Mouse (Mus musculus) liver, embryonic 16.5 days (tissue): Measurements from ENCODE around the gene Tsr3. TPM values are rescaled to one million over a fixed set of nuclear protein-coding genes. Genes with fewer than 3 reads are reported as not detected.
"Not testable (repeated sequence)": the region's sequence is repeated elsewhere in the genome, so short reads cannot be mapped to it uniquely, and the experiment has no call there.

Experiments used
- ATAC-seq: fragments of 200-750 bp; cut with Nextera tagmentation; 2 replicates; pipeline ENCODE4 v1.8.0; 2017; ENCODE audit warnings: low read depth, mild to moderate bottlenecking, moderate number of reproducible peaks, moderate library complexity
- H3K27ac ChIP-seq: fragments of 300-500 bp; sonication (generic); 2 replicates; pipeline ENCODE4 v1.5.1; 2014; ENCODE audit warnings: mild to moderate bottlenecking, low read length
- H3K27me3 ChIP-seq: fragments of 300-500 bp; sonication (generic); 2 replicates; pipeline ENCODE4 v1.6.1; 2014; ENCODE audit warnings: low read depth, low read length, mixed read lengths; ENCODE audit not compliant: control insufficient read depth, insufficient read depth
- H3K36me3 ChIP-seq: fragments of 300-500 bp; sonication (generic); 2 replicates; pipeline ENCODE4 v1.6.1; 2014; ENCODE audit warnings: mild to moderate bottlenecking; ENCODE audit not compliant: control insufficient read depth, insufficient read depth
- H3K4me1 ChIP-seq: fragments of 300-500 bp; sonication (generic); 2 replicates; pipeline ENCODE4 v1.6.1; 2014; ENCODE audit warnings: low read depth, low read length, mixed read lengths; ENCODE audit not compliant: control insufficient read depth
- H3K4me2 ChIP-seq: fragments of 300-500 bp; sonication (generic); 2 replicates; pipeline ENCODE4 v1.6.1; 2014; ENCODE audit warnings: low read depth, low read length, mixed read lengths
- H3K4me3 ChIP-seq: fragments of 300-500 bp; sonication (generic); 2 replicates; pipeline ENCODE4 v1.5.1; 2014; ENCODE audit warnings: low read depth, mild to moderate bottlenecking, low read length
- H3K9ac ChIP-seq: fragments of 300-500 bp; sonication (generic); 2 replicates; pipeline ENCODE4 v1.6.1; 2014; ENCODE audit warnings: low read depth, low read length
- H3K9me3 ChIP-seq: fragments of 300-500 bp; sonication (generic); replicated peaks from 2 replicates; pipeline ENCODE4 v1.6.1; 2016; ENCODE audit warnings: low read length; ENCODE audit not compliant: control insufficient read depth
- WGBS: fragments of 180-500 bp; shearing (Covaris S2); extraction: QIAGEN DNeasy Blood & Tissue Kit; methylation state at CpG from one replicate; pipeline ENCODE4 v1.1.7; 2014; ENCODE audit not compliant: insufficient replicate concordance; 5-methylcytosine and 5-hydroxymethylcytosine counted together
- polyA plus RNA-seq: library from polyadenylated mRNA; unstranded; fragments of >200 nt; fragmentation: Nextera tagmentation; extraction: Ambion mirVana; gene quantifications from 2 replicates; pipeline ENCODE4 v1.2.1, GENCODE M21; 2015

The Tsr3 gene
- polyA plus RNA-seq, 1 experiment from 2014 or later = 14.7 TPM

- Histone ChIP-seq H3K4me1 (peaks cover 25% of the 10 kb centered on the region), H3K4me2 (no peak overlapping the region), H3K27ac (no peak overlapping the region), H3K9me3 (no peaks in the 10 kb centered on the region), H3K4me3 (no peak overlapping the region), H3K36me3 (peaks cover 32% of the 10 kb centered on the region), H3K27me3 (no peaks in the 10 kb centered on the region), H3K9ac (no peak overlapping the region)
- ATAC-seq = no peak
- 85% methylated on average over 3 of the region's 3 CpGs for WGBS
These were observed 9.3 kb upstream of the Tsr3 start for GRCm38 (mm10) chr17:25230700-25231099.

- not testable (repeated sequence) for H3K4me2 ChIP-seq, H3K9ac ChIP-seq, ATAC-seq, H3K9me3 ChIP-seq, H3K27ac ChIP-seq, H3K4me3 ChIP-seq, H3K27me3 ChIP-seq
- H3K36me3 ChIP-seq = peaks cover 34% of the 10 kb centered on the region
- WGBS = 82% methylated on average over 4 of the region's 11 CpGs
- peaks cover 16% of the 10 kb centered on the region for H3K4me1 ChIP-seq
These were observed 8.3 kb upstream of the Tsr3 start for GRCm38 (mm10) chr17:25231621-25232020.

GRCm38 (mm10) chr17:25235635-25236034 lies 4.3 kb upstream of the Tsr3 start:
- no peak for ATAC-seq
- peaks cover 22% of the 10 kb centered on the region for H3K36me3 ChIP-seq
- H3K4me1 ChIP-seq = peaks cover 6% of the 10 kb centered on the region; the same call in 1 of the 2 replicates
- 79% methylated on average over 9 of the region's 9 CpGs for WGBS
- no peak overlapping the region for H3K4me3 ChIP-seq
- no peak overlapping the region for H3K27ac ChIP-seq
- no peak overlapping the region for H3K4me2 ChIP-seq
- no peaks in the 10 kb centered on the region for H3K9me3 ChIP-seq
- no peak overlapping the region for H3K9ac ChIP-seq
- H3K27me3 ChIP-seq = no peaks in the 10 kb centered on the region

- Histone ChIP-seq H3K27ac (no peak overlapping the region), H3K27me3 (no peaks in the 10 kb centered on the region; the same call in 1 of the 2 replicates), H3K9ac (no peak overlapping the region), H3K4me2 (no peak overlapping the region), H3K4me3 (no peak overlapping the region), H3K36me3 (peaks cover 5% of the 10 kb centered on the region; the same call in 1 of the 2 replicates), H3K9me3 (no peaks in the 10 kb centered on the region), H3K4me1 (peaks cover 15% of the 10 kb centered on the region)
- no peak for ATAC-seq
- WGBS = 74% methylated on average over 11 of the region's 11 CpGs
These were observed 3.3 kb downstream of the Tsr3 start for GRCm38 (mm10) chr17:25243131-25243780.

GRCm38 (mm10) chr17:25244239-25244638 lies 4.3 kb downstream of the Tsr3 start:
- H3K36me3 ChIP-seq = peaks cover 5% of the 10 kb centered on the region; the same call in 1 of the 2 replicates
- no peak overlapping the region for H3K9ac ChIP-seq
- no peak overlapping the region for H3K27ac ChIP-seq
- no peaks in the 10 kb centered on the region; the same call in 1 of the 2 replicates for H3K27me3 ChIP-seq
- H3K9me3 ChIP-seq = no peaks in the 10 kb centered on the region
- H3K4me2 ChIP-seq = no peak overlapping the region
- H3K4me3 ChIP-seq = no peak overlapping the region
- H3K4me1 ChIP-seq = peaks cover 13% of the 10 kb centered on the region
- 85% methylated on average over 16 of the region's 16 CpGs for WGBS
- no peak for ATAC-seq

- 34% methylated on average over 18 of the region's 18 CpGs for WGBS
These were observed 8.2 kb downstream of the Tsr3 start for GRCm38 (mm10) chr17:25248033-25248750.

GRCm38 (mm10) chr17:25250181-25250835 lies 10.3 kb downstream of the Tsr3 start:
- no peak for ATAC-seq
- no peaks in the 10 kb centered on the region for H3K36me3 ChIP-seq
- H3K4me2 ChIP-seq = no peak overlapping the region
- WGBS = 56% methylated on average over 8 of the region's 8 CpGs
- no peaks in the 10 kb centered on the region for H3K4me1 ChIP-seq
- H3K27ac ChIP-seq = no peak overlapping the region
- H3K27me3 ChIP-seq = peaks cover 20% of the 10 kb centered on the region
- no peaks in the 10 kb centered on the region for H3K9me3 ChIP-seq
- H3K4me3 ChIP-seq = no peak overlapping the region
- no peak overlapping the region for H3K9ac ChIP-seq

More at GRCm38 (mm10) chr17:25248033-25248750, 8.2 kb downstream of the Tsr3 start:
- Histone ChIP-seq H3K9ac (no peak overlapping the region), H3K9me3 (no peaks in the 10 kb centered on the region), H3K4me1 (no peaks in the 10 kb centered on the region), H3K4me2 (no peak overlapping the region), H3K27me3 (peaks cover under 1% of the 10 kb centered on the region), H3K27ac (no peak overlapping the region), H3K4me3 (no peak overlapping the region), H3K36me3 (peaks cover 3% of the 10 kb centered on the region; the same call in 1 of the 2 replicates)
- ATAC-seq = no peak

GRCm38 (mm10) chr17:25252643-25253042 lies 12.7 kb downstream of the Tsr3 start:
- H3K4me3 ChIP-seq = no peak overlapping the region
- 44% methylated on average over 3 of the region's 3 CpGs for WGBS
- H3K27me3 ChIP-seq = peaks cover 36% of the 10 kb centered on the region

GRCm38 (mm10) chr17:25253760-25254159 lies 13.8 kb downstream of the Tsr3 start:
- no peak overlapping the region for H3K9ac ChIP-seq
- ATAC-seq = no peak
- H3K4me3 ChIP-seq = no peak overlapping the region
- no peaks in the 10 kb centered on the region for H3K36me3 ChIP-seq
- no peak overlapping the region for H3K27ac ChIP-seq
- H3K4me1 ChIP-seq = peaks cover 7% of the 10 kb centered on the region
- 40% methylated on average over 10 of the region's 10 CpGs for WGBS
- no peak overlapping the region for H3K4me2 ChIP-seq
- H3K27me3 ChIP-seq = peaks cover 36% of the 10 kb centered on the region
- no peaks in the 10 kb centered on the region for H3K9me3 ChIP-seq

More at GRCm38 (mm10) chr17:25252643-25253042, 12.7 kb downstream of the Tsr3 start:
- H3K4me1 ChIP-seq = peaks cover 7% of the 10 kb centered on the region
- no peaks in the 10 kb centered on the region for H3K9me3 ChIP-seq
- ATAC-seq = no peak
- H3K36me3 ChIP-seq = no peaks in the 10 kb centered on the region
- H3K27ac ChIP-seq = no peak overlapping the region
- H3K9ac ChIP-seq = no peak overlapping the region
- no peak overlapping the region for H3K4me2 ChIP-seq
